Mouse (Mus musculus) G1E (cell line): ENCODE measurements around the gene Olfr1247. TPM values are rescaled to one million over a fixed set of nuclear protein-coding genes. Genes with fewer than 3 reads are reported as not detected.
"Not testable (repeated sequence)": the region's sequence is repeated elsewhere in the genome, so short reads cannot be mapped to it uniquely, and the experiment has no call there.

Experiments used
- ATAC-seq: 2 replicates; pipeline ENCODE4 v1.8.0; 2016; ENCODE audit warnings: mild to moderate bottlenecking; ENCODE audit not compliant: insufficient number of reproducible peaks, poor library complexity, low FRiP score, severe bottlenecking; ENCODE audit errors: extremely low read depth
- DNase-seq: peaks from one replicate; pipeline ENCODE4 v3.0.0; 2012; ENCODE audit warnings: low spot score
- H3K27me3 ChIP-seq: 2 replicates; pipeline ENCODE4 v1.6.1; 2012; ENCODE audit warnings: mild to moderate bottlenecking, low read length, inconsistent platforms; ENCODE audit not compliant: insufficient read depth
- H3K36me3 ChIP-seq: replicated peaks from 2 replicates; pipeline ENCODE3; 2012; ENCODE audit warnings: mild to moderate bottlenecking, inconsistent platforms
- H3K4me1 ChIP-seq: 2 replicates; pipeline ENCODE4 v1.6.1; 2012; ENCODE audit warnings: low read depth, low read length, inconsistent platforms, mixed read lengths; ENCODE audit not compliant: insufficient read depth
- H3K4me3 ChIP-seq: 2 replicates; pipeline ENCODE4 v1.5.1; 2012; ENCODE audit warnings: low read depth, mild to moderate bottlenecking, inconsistent platforms, low read length, moderate library complexity, mixed read lengths
- H3K9me3 ChIP-seq: replicated peaks from 2 replicates; pipeline ENCODE4 v1.6.1; 2012; ENCODE audit warnings: inconsistent platforms
- CTCF ChIP-seq: IDR thresholded peaks from 2 replicates; pipeline ENCODE4 v1.5.1; 2012; ENCODE audit warnings: low read depth, low read length, inconsistent platforms, mixed read lengths
- GATA1 ChIP-seq: IDR thresholded peaks from 2 replicates; pipeline ENCODE4 v1.6.1; 2012; ENCODE audit warnings: borderline replicate concordance, low read length, inconsistent platforms, mixed read lengths
- GATA2 ChIP-seq: IDR thresholded peaks from 2 replicates; pipeline ENCODE4 v1.6.1; 2012; ENCODE audit warnings: low read depth, low read length, inconsistent platforms, borderline replicate concordance
- POLR2AphosphoS5 ChIP-seq: IDR thresholded peaks from 2 replicates; pipeline ENCODE4 v1.6.1; 2012; ENCODE audit warnings: low read depth, low read length, inconsistent platforms; ENCODE audit not compliant: insufficient replicate concordance
- TAL1 ChIP-seq: conservative IDR thresholded peaks from 2 replicates; pipeline ENCODE4 v1.6.1; 2012; ENCODE audit warnings: low read depth, low read length, inconsistent platforms, mixed read lengths
- polyA plus RNA-seq: library from polyadenylated mRNA; stranded (reverse); fragments of >175 nt; gene quantifications from 2 replicates; pipeline ENCODE4 v1.2.3, GENCODE M21; 2012
- total RNA-seq, 2 experiments: library from RNA; stranded (forward) in 1 of 2; stranded (reverse) in 1 of 2; fragments of 200-1000 nt in 1 of 2; fragments of >200 nt in 1 of 2; fragmentation: Nextera tagmentation in 1 of 2; gene quantifications; 2 replicates each; pipeline ENCODE4 v1.2.3; 2014 to 2017

Olfr1247 gene
- total RNA-seq (2014; fragmentation: Nextera tagmentation) = not detected in 2 replicates
- 0.06 and 0.22 TPM in 2 replicates for total RNA-seq (2017)
- not detected in 2 replicates for polyA plus RNA-seq

DNA sequence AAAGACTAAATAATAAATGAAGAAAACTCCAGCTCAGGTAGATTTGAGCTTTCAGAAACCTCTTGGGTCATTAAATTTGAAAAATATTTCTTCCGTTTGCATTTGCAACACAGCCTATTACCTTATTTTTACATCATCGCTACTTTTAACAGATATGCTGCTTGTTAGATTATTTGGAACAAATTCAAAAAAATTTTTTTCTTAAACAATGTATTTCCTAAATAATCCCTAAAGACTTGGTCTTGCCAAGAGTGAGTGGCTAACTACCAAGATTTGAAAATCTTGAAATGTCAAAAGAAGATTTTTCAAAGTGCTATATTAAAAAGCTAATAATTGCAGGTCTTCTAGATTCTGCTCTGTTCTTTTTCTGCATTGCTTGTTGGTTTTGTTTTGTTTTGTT, at the start of gene Olfr1247:
Gene Olfr1247, minus strand, starts transcription at position 101 of the 400 bp plus-strand sequence.
- Histone ChIP-seq H3K9me3 (no peaks in the 10 kb centered on the region), H3K4me1 (no peaks in the 10 kb centered on the region), H3K27me3 (no peaks in the 10 kb centered on the region), H3K4me3 (no peak within 1 kb of the TSS), H3K36me3 (no peaks in the 10 kb centered on the region)
- ATAC-seq (no peak), DNase-seq (no peak)
- TF ChIP-seq GATA2 (no peak), POLR2AphosphoS5 (no peak), GATA1 (no peak), CTCF (no peak), TAL1 (no peak)

DNA sequence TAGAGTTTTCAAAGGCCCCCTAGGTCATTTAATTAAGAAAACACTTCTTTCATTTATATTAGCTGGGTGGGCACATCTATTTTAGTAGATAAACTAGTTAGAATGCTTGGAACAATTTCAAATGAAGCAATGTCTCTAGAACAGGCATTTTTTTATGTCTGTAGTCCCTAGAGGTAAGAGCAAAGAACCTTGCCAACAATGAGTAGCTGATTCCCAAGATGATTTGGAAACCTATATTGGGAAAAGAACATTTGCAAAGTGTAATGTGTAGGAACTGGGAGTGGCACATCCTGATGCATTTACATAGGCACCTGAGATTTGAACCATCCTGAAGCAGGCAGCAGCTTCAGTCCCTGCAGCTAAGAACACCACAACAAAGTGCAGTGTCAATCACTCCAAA, 47.4 kb upstream of the Olfr1247 start, which contains the start of gene Olfr1250:
Gene Olfr1250, minus strand, starts transcription at position 101 of the 400 bp plus-strand sequence.
- H3K9me3 ChIP-seq = no peaks in the 10 kb centered on the region
- no peaks in the 10 kb centered on the region for H3K27me3 ChIP-seq
- ATAC-seq (no peak), DNase-seq (no peak)
- TF ChIP-seq GATA1 (no peak), POLR2AphosphoS5 (no peak), CTCF (no peak), GATA2 (no peak), TAL1 (no peak)
- H3K4me1 ChIP-seq = no peaks in the 10 kb centered on the region
- no peak within 1 kb of the TSS for H3K4me3 ChIP-seq
- no peaks in the 10 kb centered on the region for H3K36me3 ChIP-seq

DNA sequence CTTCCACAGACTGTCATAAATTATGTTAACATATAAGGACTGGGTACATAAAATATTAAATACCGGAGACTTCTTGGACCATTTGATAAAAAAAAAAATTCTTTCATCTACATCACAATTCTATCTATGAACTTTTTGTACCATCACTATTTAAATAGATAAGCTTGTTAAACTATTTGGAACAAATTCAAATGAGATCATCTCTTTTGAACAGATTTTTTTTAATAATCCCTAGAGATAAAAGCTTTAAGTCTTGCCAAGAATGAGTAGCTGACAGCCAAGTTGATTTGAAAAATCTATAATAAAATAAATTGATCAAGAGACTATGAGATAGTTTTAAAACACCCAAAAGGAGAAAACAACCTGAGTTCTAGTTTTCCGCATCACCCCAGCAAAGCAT, 21.0 kb upstream of the Olfr1247 start, which contains the start of gene Olfr1249:
Gene Olfr1249, minus strand, starts transcription at position 101 of the 400 bp plus-strand sequence.
- Histone ChIP-seq H3K36me3 (no peaks in the 10 kb centered on the region), H3K4me3 (no peak within 1 kb of the TSS), H3K27me3 (no peaks in the 10 kb centered on the region), H3K9me3 (0 out of 2 replicates have a peak, but pooled peaks cover 3% of the 10 kb centered on the region), H3K4me1 (no peaks in the 10 kb centered on the region)
- DNase-seq = no peak
- ATAC-seq = no peak
- TF ChIP-seq POLR2AphosphoS5 (no peak), TAL1 (no peak), GATA1 (no peak), CTCF (no peak), GATA2 (no peak)

DNA sequence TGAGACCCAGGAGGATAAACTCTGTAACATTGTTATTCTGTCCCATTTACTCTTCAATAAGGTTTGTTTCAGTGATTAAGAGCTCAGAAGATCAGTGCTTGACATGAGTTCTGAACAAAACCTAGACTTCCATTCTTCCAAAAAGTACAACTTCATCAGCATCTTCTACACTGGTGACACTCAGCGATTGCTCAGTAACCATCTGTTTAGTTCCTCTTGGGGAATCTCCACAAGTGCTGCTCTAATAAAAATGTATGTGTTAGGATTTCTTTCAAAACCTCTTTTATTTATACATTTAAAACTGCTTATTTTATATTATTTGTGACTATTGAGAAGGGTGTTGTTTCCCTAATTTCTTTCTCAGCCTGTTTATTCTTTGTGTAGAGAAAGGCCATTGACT, 4.2 kb upstream of the Olfr1247 start, which contains the start of gene Olfr1248:
Gene Olfr1248, minus strand, starts transcription at position 101 of the 400 bp plus-strand sequence.
- not testable (repeated sequence) for H3K27me3 ChIP-seq, H3K4me3 ChIP-seq, H3K9me3 ChIP-seq, H3K36me3 ChIP-seq, H3K4me1 ChIP-seq, ATAC-seq, DNase-seq

DNA sequence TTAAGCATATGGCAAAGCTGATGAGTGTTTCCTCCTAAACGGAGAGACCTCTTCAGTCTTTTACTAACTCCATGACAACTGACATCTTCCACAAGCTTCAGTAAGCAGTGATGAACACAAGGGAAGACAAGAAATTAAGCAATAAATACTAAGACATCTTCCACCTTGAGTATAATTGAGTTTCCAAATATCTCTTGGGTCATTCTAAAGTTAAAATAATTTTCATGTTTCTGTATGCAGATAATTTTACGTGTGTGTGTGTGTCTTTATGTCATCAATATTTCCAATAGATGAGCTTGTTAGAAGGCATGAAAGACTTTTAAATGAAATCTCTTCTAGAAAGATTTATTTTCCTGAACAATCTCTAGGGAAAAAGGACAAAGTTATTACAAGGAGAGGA, 20.9 kb downstream of the Olfr1247 start, which contains the start of gene Olfr1246:
Gene Olfr1246, minus strand, starts transcription at position 101 of the 400 bp plus-strand sequence.
- Histone ChIP-seq H3K36me3 (no peaks in the 10 kb centered on the region), H3K4me3 (no peak within 1 kb of the TSS), H3K4me1 (no peaks in the 10 kb centered on the region), H3K27me3 (no peaks in the 10 kb centered on the region), H3K9me3 (no peaks in the 10 kb centered on the region)
- ATAC-seq = no peak
- no peak for DNase-seq
- TF ChIP-seq TAL1 (no peak), CTCF (no peak), GATA1 (no peak), GATA2 (no peak), POLR2AphosphoS5 (no peak)

DNA sequence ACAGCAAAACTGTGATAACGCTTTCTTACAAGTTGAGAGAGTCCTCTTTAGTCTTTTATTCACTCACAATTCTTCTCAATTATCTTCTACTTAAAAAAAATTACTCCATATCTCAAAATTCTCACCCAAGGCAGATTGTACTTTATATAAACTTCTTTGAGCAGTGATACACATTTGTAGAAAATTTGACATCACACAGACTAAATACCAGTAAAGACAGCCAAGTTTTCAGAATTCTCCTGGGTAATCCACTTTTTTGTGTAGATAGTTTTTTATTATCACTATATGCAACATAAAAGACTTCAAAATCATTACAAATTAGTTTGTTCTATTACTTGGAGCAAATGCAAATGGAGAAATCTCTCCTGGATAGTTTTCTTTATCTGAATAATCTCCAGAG, 35.6 kb downstream of the Olfr1247 start, which contains the start of gene Olfr1245:
Gene Olfr1245, minus strand, starts transcription at position 101 of the 400 bp plus-strand sequence.
- Histone ChIP-seq H3K9me3 (no peaks in the 10 kb centered on the region), H3K4me3 (no peak within 1 kb of the TSS), H3K36me3 (no peaks in the 10 kb centered on the region), H3K27me3 (no peaks in the 10 kb centered on the region), H3K4me1 (no peaks in the 10 kb centered on the region)
- DNase-seq (no peak), ATAC-seq (no peak)
- TF ChIP-seq CTCF = no peak
- TF ChIP-seq GATA1 = no peak
- no peak for TF ChIP-seq GATA2
- no peak for TF ChIP-seq TAL1
- no peak for TF ChIP-seq POLR2AphosphoS5

DNA sequence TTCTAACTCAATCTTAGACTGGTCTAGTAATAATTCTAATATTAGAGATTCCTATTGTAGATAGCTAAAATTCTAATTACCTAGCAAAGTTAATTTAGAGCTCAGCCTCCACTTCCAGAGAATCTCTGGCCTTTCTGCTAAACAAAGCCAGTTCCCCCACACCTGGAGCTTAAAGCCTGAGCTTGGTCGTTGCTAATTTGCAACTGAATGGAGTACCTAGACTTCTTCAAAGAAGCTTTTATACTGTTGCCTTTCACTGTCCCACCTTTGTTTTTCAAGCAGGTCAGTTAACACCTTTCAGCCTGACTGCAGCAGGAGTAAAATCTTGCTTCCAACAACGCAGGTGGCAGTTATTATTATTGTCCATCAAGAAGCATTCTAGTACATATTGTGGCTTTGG, 51.2 kb downstream of the Olfr1247 start:
- H3K36me3 ChIP-seq, H3K27me3 ChIP-seq, ATAC-seq, H3K4me1 ChIP-seq, H3K4me3 ChIP-seq, H3K9me3 ChIP-seq, DNase-seq: not testable (repeated sequence)

Other genes starting within 250 kb of the Olfr1247 start
- gene Olfr1234, start 249.3 kb downstream of the Olfr1247 start, total RNA-seq (2014; fragmentation: Nextera tagmentation) = not detected in 2 replicates
- gene Olfr1234, start 249.3 kb downstream of the Olfr1247 start, total RNA-seq (2017) = 0.06 and 0.22 TPM in 2 replicates
- not detected in 2 replicates for gene Olfr1234, start 249.3 kb downstream of the Olfr1247 start, polyA plus RNA-seq
- not detected in 2 replicates for gene Olfr1238, start 204.5 kb downstream of the Olfr1247 start, total RNA-seq (2014; fragmentation: Nextera tagmentation)
- 0.11 and 0.12 TPM in 2 replicates for gene Olfr1238, start 204.5 kb downstream of the Olfr1247 start, total RNA-seq (2017)
- not detected in 2 replicates for gene Olfr1238, start 204.5 kb downstream of the Olfr1247 start, polyA plus RNA-seq
- gene Olfr1239, start 193.7 kb downstream of the Olfr1247 start, total RNA-seq (2014; fragmentation: Nextera tagmentation) = not detected in 2 replicates
- gene Olfr1239, start 193.7 kb downstream of the Olfr1247 start, total RNA-seq (2017) = 0.16 and 0.23 TPM in 2 replicates
- not detected in 2 replicates for gene Olfr1239, start 193.7 kb downstream of the Olfr1247 start, polyA plus RNA-seq
- not detected in 2 replicates for gene Olfr1240, start 171.1 kb downstream of the Olfr1247 start, total RNA-seq (2014; fragmentation: Nextera tagmentation)
- gene Olfr1240, start 171.1 kb downstream of the Olfr1247 start, total RNA-seq (2017) = 0.05 and 0.23 TPM in 2 replicates
- not detected in 2 replicates for gene Olfr1240, start 171.1 kb downstream of the Olfr1247 start, polyA plus RNA-seq
- gene Olfr1241, start 127.0 kb downstream of the Olfr1247 start, total RNA-seq (2014; fragmentation: Nextera tagmentation) = not detected in 2 replicates
- gene Olfr1241, start 127.0 kb downstream of the Olfr1247 start, total RNA-seq (2017) = 0.06 TPM in 1 of 2 replicates, not detected in the other
- not detected in 2 replicates for gene Olfr1241, start 127.0 kb downstream of the Olfr1247 start, polyA plus RNA-seq
- not detected in 2 replicates for gene Olfr1242, start 115.8 kb downstream of the Olfr1247 start, total RNA-seq (2014; fragmentation: Nextera tagmentation)
- gene Olfr1242, start 115.8 kb downstream of the Olfr1247 start, total RNA-seq (2017) = not detected in 2 replicates
- not detected in 2 replicates for gene Olfr1242, start 115.8 kb downstream of the Olfr1247 start, polyA plus RNA-seq
- gene Olfr1243, start 82.6 kb downstream of the Olfr1247 start, total RNA-seq (2014; fragmentation: Nextera tagmentation) = not detected in 2 replicates
- gene Olfr1243, start 82.6 kb downstream of the Olfr1247 start, total RNA-seq (2017) = 0.23 and 0.38 TPM in 2 replicates
- gene Olfr1243, start 82.6 kb downstream of the Olfr1247 start, polyA plus RNA-seq = not detected in 2 replicates
- not detected in 2 replicates for gene Olfr1245, start 35.7 kb downstream of the Olfr1247 start, total RNA-seq (2014; fragmentation: Nextera tagmentation)
- gene Olfr1245, start 35.7 kb downstream of the Olfr1247 start, total RNA-seq (2017) = 0.46 TPM in 1 of 2 replicates, not detected in the other
- gene Olfr1245, start 35.7 kb downstream of the Olfr1247 start, polyA plus RNA-seq = not detected in 2 replicates
- gene Olfr1246, start 21.0 kb downstream of the Olfr1247 start, total RNA-seq (2014; fragmentation: Nextera tagmentation) = not detected in 2 replicates
- gene Olfr1246, start 21.0 kb downstream of the Olfr1247 start, total RNA-seq (2017) = under 0.01 and 0.05 TPM in 2 replicates
- not detected in 2 replicates for gene Olfr1246, start 21.0 kb downstream of the Olfr1247 start, polyA plus RNA-seq
- not detected in 2 replicates for gene Olfr1248, start 4.1 kb upstream of the Olfr1247 start, total RNA-seq (2014; fragmentation: Nextera tagmentation)
- gene Olfr1248, start 4.1 kb upstream of the Olfr1247 start, total RNA-seq (2017) = 0.17 TPM in 1 of 2 replicates, not detected in the other
- gene Olfr1248, start 4.1 kb upstream of the Olfr1247 start, polyA plus RNA-seq = not detected in 2 replicates
- not detected in 2 replicates for gene Olfr1249, start 20.9 kb upstream of the Olfr1247 start, total RNA-seq (2014; fragmentation: Nextera tagmentation)
- gene Olfr1249, start 20.9 kb upstream of the Olfr1247 start, total RNA-seq (2017) = not detected in 2 replicates
- gene Olfr1249, start 20.9 kb upstream of the Olfr1247 start, polyA plus RNA-seq = not detected in 2 replicates
- gene Olfr1250, start 47.3 kb upstream of the Olfr1247 start, total RNA-seq (2014; fragmentation: Nextera tagmentation) = not detected in 2 replicates
- 0.12 and 0.27 TPM in 2 replicates for gene Olfr1250, start 47.3 kb upstream of the Olfr1247 start, total RNA-seq (2017)
- not detected in 2 replicates for gene Olfr1250, start 47.3 kb upstream of the Olfr1247 start, polyA plus RNA-seq
- gene Olfr1251, start 57.8 kb upstream of the Olfr1247 start, total RNA-seq (2014; fragmentation: Nextera tagmentation) = not detected in 2 replicates
- not detected in 2 replicates for gene Olfr1251, start 57.8 kb upstream of the Olfr1247 start, total RNA-seq (2017)
- gene Olfr1251, start 57.8 kb upstream of the Olfr1247 start, polyA plus RNA-seq = not detected in 2 replicates
- not detected in 2 replicates for gene Olfr1252, start 110.9 kb upstream of the Olfr1247 start, total RNA-seq (2014; fragmentation: Nextera tagmentation)
- gene Olfr1252, start 110.9 kb upstream of the Olfr1247 start, total RNA-seq (2017) = 0.06 and 0.11 TPM in 2 replicates
- gene Olfr1252, start 110.9 kb upstream of the Olfr1247 start, polyA plus RNA-seq = not detected in 2 replicates
- gene Olfr1253, start 143.0 kb upstream of the Olfr1247 start, total RNA-seq (2014; fragmentation: Nextera tagmentation) = not detected in 2 replicates
- gene Olfr1253, start 143.0 kb upstream of the Olfr1247 start, total RNA-seq (2017) = 0.06 and 0.16 TPM in 2 replicates
- not detected in 2 replicates for gene Olfr1253, start 143.0 kb upstream of the Olfr1247 start, polyA plus RNA-seq
- gene Olfr1254, start 179.5 kb upstream of the Olfr1247 start, total RNA-seq (2014; fragmentation: Nextera tagmentation) = not detected in 2 replicates
- 0.22 TPM in 1 of 2 replicates, not detected in the other for gene Olfr1254, start 179.5 kb upstream of the Olfr1247 start, total RNA-seq (2017)
- gene Olfr1254, start 179.5 kb upstream of the Olfr1247 start, polyA plus RNA-seq = not detected in 2 replicates
- not detected in 2 replicates for gene Olfr1255, start 197.9 kb upstream of the Olfr1247 start, total RNA-seq (2014; fragmentation: Nextera tagmentation)
- gene Olfr1255, start 197.9 kb upstream of the Olfr1247 start, total RNA-seq (2017) = not detected in 2 replicates
- gene Olfr1255, start 197.9 kb upstream of the Olfr1247 start, polyA plus RNA-seq = not detected in 2 replicates
- not detected in 2 replicates for gene Olfr1256, start 227.4 kb upstream of the Olfr1247 start, total RNA-seq (2014; fragmentation: Nextera tagmentation)
- gene Olfr1256, start 227.4 kb upstream of the Olfr1247 start, total RNA-seq (2017) = 0.06 and 0.11 TPM in 2 replicates
- gene Olfr1256, start 227.4 kb upstream of the Olfr1247 start, polyA plus RNA-seq = not detected in 2 replicates
- gene Olfr48, start 234.1 kb upstream of the Olfr1247 start, total RNA-seq (2014; fragmentation: Nextera tagmentation) = not detected in 2 replicates
- not detected in 2 replicates for gene Olfr48, start 234.1 kb upstream of the Olfr1247 start, total RNA-seq (2017)
- not detected in 2 replicates for gene Olfr48, start 234.1 kb upstream of the Olfr1247 start, polyA plus RNA-seq